Mouse (Mus musculus) ES-Bruce4 (cell line): ENCODE measurements around the gene Cdipt. TPM values are rescaled to one million over a fixed set of nuclear protein-coding genes. Genes with fewer than 3 reads are reported as not detected.

Experiments used
- H3K27ac ChIP-seq: 2 replicates; pipeline ENCODE4 v1.5.1; 2012; ENCODE audit warnings: low read length, inconsistent platforms; ENCODE audit not compliant: insufficient read depth
- H3K27me3 ChIP-seq: 2 replicates; pipeline ENCODE4 v1.6.1; 2012; ENCODE audit warnings: mild to moderate bottlenecking, low read length, inconsistent platforms; ENCODE audit not compliant: control insufficient read depth, poor library complexity, insufficient read depth, severe bottlenecking
- H3K36me3 ChIP-seq: 2 replicates; pipeline ENCODE4 v1.6.1; 2012; ENCODE audit warnings: inconsistent platforms, mild to moderate bottlenecking, low read length, moderate library complexity; ENCODE audit not compliant: control insufficient read depth, poor library complexity, insufficient read depth, severe bottlenecking
- H3K4me1 ChIP-seq: one replicate; pipeline ENCODE4 v1.8.1; 2011; ENCODE audit warnings: low read length; ENCODE audit not compliant: control insufficient read depth, insufficient read depth
- H3K4me3 ChIP-seq: 2 replicates; pipeline ENCODE4 v1.5.1; 2011; ENCODE audit warnings: low read depth, mild to moderate bottlenecking, low read length
- H3K9ac ChIP-seq: 2 replicates; pipeline ENCODE4 v1.6.1; 2012; ENCODE audit warnings: low read depth, mild to moderate bottlenecking, inconsistent platforms; ENCODE audit not compliant: poor library complexity, severe bottlenecking
- H3K9me3 ChIP-seq: replicated peaks from 2 replicates; pipeline ENCODE4 v1.6.1; 2012; ENCODE audit warnings: mild to moderate bottlenecking, low read length, inconsistent platforms; ENCODE audit not compliant: control insufficient read depth, poor library complexity, insufficient read depth, severe bottlenecking
- CTCF ChIP-seq: IDR thresholded peaks from one replicate; pipeline ENCODE4 v1.8.1; 2011; ENCODE audit warnings: low read depth, low read length
- EP300 ChIP-seq: IDR thresholded peaks from 2 replicates; pipeline ENCODE4 v1.6.1; 2011; ENCODE audit warnings: low read depth, low read length; ENCODE audit not compliant: insufficient read depth
- POLR2A ChIP-seq: IDR thresholded peaks from one replicate; pipeline ENCODE4 v1.8.1; 2011; ENCODE audit warnings: low read length; ENCODE audit not compliant: insufficient read depth
- polyA plus RNA-seq: library from polyadenylated mRNA; stranded (reverse); fragments of >200 nt; gene quantifications from 2 replicates; pipeline ENCODE4 v1.2.4, GENCODE M21; 2011; ENCODE audit warnings: low read depth; ENCODE audit not compliant: missing spikeins, insufficient read depth, insufficient read length

Gene Cdipt
- polyA plus RNA-seq, 1 experiment, result 42.8 TPM

GRCm38 (mm10) chr7:127016486-127016938 is 40.8 kb downstream of the Cdipt start:
- H3K27me3 ChIP-seq, result no peaks in the 10 kb centered on the region
- peaks cover 9% of the 10 kb centered on the region for H3K36me3 ChIP-seq
- H3K27ac ChIP-seq, result peak overlapping the region; percentile 36
- no peak for TF ChIP-seq EP300
- no peak for TF ChIP-seq POLR2A
- TF ChIP-seq CTCF, result no peak
- no peaks in the 10 kb centered on the region for H3K9me3 ChIP-seq
- peak overlapping the region; percentile 89 for H3K4me3 ChIP-seq
- peak overlapping the region; percentile 71 for H3K9ac ChIP-seq
- H3K4me1 ChIP-seq, result peaks cover 5% of the 10 kb centered on the region

- H3K36me3 ChIP-seq, result peaks cover 10% of the 10 kb centered on the region
- H3K4me3 ChIP-seq, result peak within 1 kb of the TSS; percentile 89
- H3K27ac ChIP-seq, result peak within 1 kb of the TSS; percentile 63
- H3K9me3 ChIP-seq, result no peaks in the 10 kb centered on the region
- H3K27me3 ChIP-seq, result no peaks in the 10 kb centered on the region
- no peak for TF ChIP-seq EP300
- peak; percentile 28 for TF ChIP-seq POLR2A
- peak; percentile 79 for TF ChIP-seq CTCF
- peaks cover 5% of the 10 kb centered on the region for H3K4me1 ChIP-seq
- H3K9ac ChIP-seq, result peak within 1 kb of the TSS; percentile 71
Observed at GRCm38 (mm10) chr7:127016971-127017949, 41.5 kb downstream of the Cdipt start, which contains the start of gene Pagr1a. TSS of gene Pagr1a (minus strand) at chr7:127017352.

GRCm38 (mm10) chr7:127017950-127018345 is 42.2 kb downstream of the Cdipt start:
- no peak overlapping the region for H3K4me3 ChIP-seq
- H3K27ac ChIP-seq, result no peak overlapping the region

GRCm38 (mm10) chr7:127018416-127019305 is 42.9 kb downstream of the Cdipt start:
- Histone ChIP-seq H3K27ac (no peak overlapping the region), H3K4me1 (no peaks in the 10 kb centered on the region)

More at GRCm38 (mm10) chr7:127017950-127018345, 42.2 kb downstream of the Cdipt start:
- TF ChIP-seq EP300, result no peak
- no peak for TF ChIP-seq POLR2A
- H3K9ac ChIP-seq, result peak overlapping the region; percentile 21; the same call in 1 of the 2 replicates
- peaks cover under 1% of the 10 kb centered on the region for H3K4me1 ChIP-seq
- no peaks in the 10 kb centered on the region for H3K27me3 ChIP-seq
- H3K9me3 ChIP-seq, result no peaks in the 10 kb centered on the region
- H3K36me3 ChIP-seq, result peaks cover 15% of the 10 kb centered on the region

GRCm38 (mm10) chr7:127019306-127019960 is 43.7 kb downstream of the Cdipt start:
- H3K4me1 ChIP-seq, result no peaks in the 10 kb centered on the region
- H3K4me3 ChIP-seq, result no peak overlapping the region
- no peak overlapping the region for H3K9ac ChIP-seq
- no peak for TF ChIP-seq POLR2A
- no peak for TF ChIP-seq CTCF
- TF ChIP-seq EP300, result no peak
- no peak overlapping the region for H3K27ac ChIP-seq
- no peaks in the 10 kb centered on the region for H3K27me3 ChIP-seq
- peaks cover 29% of the 10 kb centered on the region for H3K36me3 ChIP-seq
- H3K9me3 ChIP-seq, result no peaks in the 10 kb centered on the region

More at GRCm38 (mm10) chr7:127018416-127019305, 42.9 kb downstream of the Cdipt start:
- Histone ChIP-seq H3K4me3 (no peak overlapping the region), H3K9ac (no peak overlapping the region), H3K36me3 (peaks cover 21% of the 10 kb centered on the region), H3K27me3 (no peaks in the 10 kb centered on the region), H3K9me3 (no peaks in the 10 kb centered on the region)
- TF ChIP-seq POLR2A, result no peak
- no peak for TF ChIP-seq CTCF
- no peak for TF ChIP-seq EP300
